Mouse (Mus musculus): Measurements from ENCODE around the gene Sap30bp.

DNA sequence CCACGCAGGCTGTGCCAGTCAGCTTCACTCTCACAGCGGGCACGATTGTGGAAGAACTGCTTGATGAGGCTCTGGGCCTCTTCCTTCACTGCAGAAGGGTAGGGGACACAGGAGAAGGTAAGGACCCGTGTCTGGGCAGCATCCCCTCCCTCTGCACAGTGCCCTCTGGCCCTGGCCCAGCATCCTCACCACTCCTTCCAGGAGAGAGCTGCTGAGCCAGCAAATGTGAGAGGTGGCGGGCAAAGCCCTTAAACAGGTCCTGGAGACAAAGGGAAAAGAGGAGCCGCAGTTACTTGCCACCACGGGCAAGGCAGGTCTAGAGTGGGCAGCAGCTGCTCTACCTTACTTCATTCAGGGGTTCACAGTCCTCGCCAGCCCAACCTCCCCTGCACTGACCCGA is 40.0 kb upstream of the Sap30bp start:
- TF ChIP-seq CTCF (IDR thresholded peaks at IDR 0.05; ENCODE audit: low read depth) (no peak), EP300 (IDR thresholded peaks at IDR 0.05; ENCODE audit: low read depth) (no peak)

Data from heart, postnatal 0 days (tissue).